Mouse (Mus musculus) testis, adult 2 months (tissue): ENCODE measurements at regions not wholly inside any gene's neighbourhood (a gene's known extent, or its start where the extent isn't known, plus 50 kb on each side); places are given as distances from the start of the nearest gene placed in this dataset.

Source experiments
- CTCF ChIP-seq: fragments of 200-500 bp; IDR thresholded peaks from 2 replicates; pipeline ENCODE4 v1.5.1; 2012; ENCODE audit warnings: low read depth, mild to moderate bottlenecking, inconsistent platforms, low read length, moderate library complexity; ENCODE audit not compliant: control insufficient read depth, insufficient read depth, insufficient replicate concordance
- POLR2A ChIP-seq: fragments of 200-500 bp; IDR thresholded peaks from 2 replicates; pipeline ENCODE4 v1.6.1; 2012; ENCODE audit warnings: low read depth, mild to moderate bottlenecking, inconsistent platforms, low read length, moderate library complexity; ENCODE audit not compliant: control insufficient read depth

GRCm38 (mm10) chr9:111745206-111745605 lies 55.1 kb upstream of the Stac start:
- TF ChIP-seq POLR2A (no peak), CTCF (no peak)
